21 mouse cellular contexts compared by ENCODE assay signal in the genomic region with DNA sequence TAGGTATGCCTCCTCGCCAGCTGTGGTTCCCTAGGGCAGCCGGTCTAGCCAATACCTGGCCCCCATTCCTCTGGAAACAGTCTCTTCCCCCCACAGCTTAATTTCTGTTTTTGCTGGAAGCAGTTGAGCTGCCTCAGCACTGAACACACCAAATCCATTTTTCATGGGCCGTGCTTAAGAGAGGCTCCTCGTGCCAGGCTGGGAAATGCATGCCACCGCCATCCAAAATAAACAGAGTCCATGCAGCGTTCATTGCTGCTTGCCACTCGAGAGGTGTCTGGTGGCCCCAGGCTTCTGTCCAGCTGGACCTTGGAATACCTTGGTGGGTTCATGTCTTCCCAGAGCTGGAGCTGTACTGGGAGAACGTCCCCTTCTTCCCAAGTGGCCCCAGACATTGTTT. TPM values are rescaled to one million over a fixed set of nuclear protein-coding genes. Genes with fewer than 3 reads are reported as not detected.
"Had no signal": no experiment of that assay in that cellular context is flagged by ENCODE, and none has a peak within 500 bp of the region (broad histone marks: within the 10 kb centered on the region; RNA-seq: fewer than 3 reads in every experiment).

No protein-coding gene starts in this region.

- H3K4me1 ChIP-seq: kidney, embryonic 15.5 days; midbrain, embryonic 12.5 days; neural tube, embryonic 13.5 days had no signal

- H3K27ac ChIP-seq: kidney, embryonic 15.5 days; left cerebral cortex, adult 2 months; limb, embryonic 12.5 days; midbrain, embryonic 12.5 days; neural tube, embryonic 13.5 days; stomach, postnatal 0 days had no signal

- H3K9ac ChIP-seq: kidney, embryonic 15.5 days; limb, embryonic 12.5 days; liver, embryonic 13.5 days; midbrain, embryonic 12.5 days; neural tube, embryonic 13.5 days had no signal

- H3K4me3 ChIP-seq: kidney, embryonic 15.5 days; left cerebral cortex, adult 2 months; limb, embryonic 12.5 days; liver, embryonic 13.5 days; midbrain, embryonic 12.5 days; myocyte; neural tube, embryonic 13.5 days had no signal

- H3K4me2 ChIP-seq: kidney, embryonic 15.5 days; limb, embryonic 12.5 days; liver, embryonic 13.5 days; midbrain, embryonic 12.5 days; neural tube, embryonic 13.5 days had no signal

- H3K9me3 ChIP-seq: kidney, embryonic 15.5 days; liver, embryonic 13.5 days had no signal

- H3K36me3 ChIP-seq: liver, embryonic 13.5 days had no signal

- DNase-seq: kidney, adult 8-10 months; kidney, postnatal 10 days; kidney, postnatal 36 days; layer of hippocampus, postnatal 36 days; liver, embryonic 13.5 days; lung, adult 2 months; lung, postnatal 14 days; lung, postnatal 4 days; right cerebral cortex, postnatal 4 days; thymus, adult 2 months; thymus, postnatal 14 days; thymus, postnatal 4 days had no signal

- H3K27me3 ChIP-seq: kidney, embryonic 15.5 days; limb, embryonic 12.5 days; liver, embryonic 13.5 days; midbrain, embryonic 12.5 days; neural tube, embryonic 13.5 days had no signal

- ATAC-seq: midbrain, embryonic 16.5 days had no signal

RNA-seq across cellular contexts. Expression of a gene that starts 55.3 kb away (rescaled TPM):
- total RNA-seq: monocyte, adult 5-6 weeks had no signal
